Comparison of ENCODE assay signal across 20 mouse cellular contexts in genomic region chr13:118709912-118710311, GRCm38 (mm10). TPM values are rescaled to one million over a fixed set of nuclear protein-coding genes. Genes with fewer than 3 reads are reported as not detected.
DNase-seq lines count a peak whose midpoint lies in the region; ATAC-seq and TF ChIP-seq lines count a peak whose summit lies in the region.
"Had no signal": no experiment of that assay in that cellular context is flagged by ENCODE, and none has a peak within 500 bp of the region (broad histone marks: within the 10 kb centered on the region; RNA-seq: fewer than 3 reads in every experiment).

No protein-coding gene starts in this region.

- 62% methylated on average over 1 of the region's 1 CpGs for WGBS in intestine, embryonic 16.5 days

- H3K4me3 ChIP-seq in G1E (ENCODE audit: low read depth, low read length) (no peak overlapping the region), MEL (ENCODE audit: control insufficient read depth in 1 of 2, insufficient read depth in 1 of 2, low read depth in 2 of 2, low read length in 2 of 2) (no peak overlapping the region)
- H3K4me3 ChIP-seq in intestine, embryonic 16.5 days (ENCODE audit: low read length): no peak overlapping the region
- H3K4me3 ChIP-seq: embryonic facial prominence, embryonic 10.5 days; embryonic facial prominence, embryonic 12.5 days; forebrain, embryonic 13.5 days; forebrain, embryonic 15.5 days had no signal

- H3K36me3 ChIP-seq in G1E (replicated peaks) (no peaks in the 10 kb centered on the region), MEL (ENCODE audit: control insufficient read depth in 1 of 2, insufficient read depth in 2 of 2, low read length in 2 of 2) (peaks cover 0 to 5% of the 10 kb centered on the region in 2 experiments; a peak in 2 of 4 replicates)
- H3K36me3 ChIP-seq in intestine, embryonic 16.5 days (ENCODE audit: control insufficient read depth, insufficient read depth, low read length): no peaks in the 10 kb centered on the region
- H3K36me3 ChIP-seq: embryonic facial prominence, embryonic 10.5 days; embryonic facial prominence, embryonic 12.5 days; forebrain, embryonic 15.5 days had no signal

- H3K4me1 ChIP-seq in G1E (ENCODE audit: insufficient read depth, low read depth, low read length) (peaks cover 56% of the 10 kb centered on the region), MEL (ENCODE audit: control insufficient read depth in 1 of 2, insufficient read depth in 2 of 2, low read length in 2 of 2) (peaks cover 0 to 7% of the 10 kb centered on the region in 2 experiments; a peak in 2 of 4 replicates)
- peaks cover 6% of the 10 kb centered on the region for H3K4me1 ChIP-seq in intestine, embryonic 16.5 days (ENCODE audit: control insufficient read depth, insufficient read depth, low read length)

- TF ChIP-seq EP300 in MEL (IDR thresholded peaks at IDR 0.05; ENCODE audit: low read depth in 1 of 2, low read length in 2 of 2): peak in 1 of 2 experiments; percentile 62; a peak in 1 of 4 replicates

- ATAC-seq in G1E (ENCODE audit: extremely low read depth, insufficient number of reproducible peaks, low FRiP score, poor library complexity, severe bottlenecking): peak; percentile 91
- peak; percentile 70 for ATAC-seq in intestine, embryonic 16.5 days
- ATAC-seq: activated CD4-positive, CD25-positive, alpha-beta regulatory T cell, adult 4 months; forebrain, embryonic 13.5 days; forebrain, embryonic 15.5 days; forebrain, postnatal 0 days; Patski had no signal

- no peak overlapping the region for H3K4me2 ChIP-seq in intestine, embryonic 16.5 days (ENCODE audit: low read depth, low read length)
- H3K4me2 ChIP-seq: embryonic facial prominence, embryonic 12.5 days; forebrain, embryonic 13.5 days; forebrain, embryonic 15.5 days had no signal

- H3K27ac ChIP-seq in MEL (ENCODE audit: control insufficient read depth, low read depth, low read length): no peak overlapping the region
- no peak overlapping the region for H3K27ac ChIP-seq in intestine, embryonic 16.5 days (ENCODE audit: low read length)
- H3K27ac ChIP-seq: embryonic facial prominence, embryonic 10.5 days; embryonic facial prominence, embryonic 12.5 days; forebrain, embryonic 13.5 days; forebrain, embryonic 15.5 days had no signal

- H3K27me3 ChIP-seq in G1E (ENCODE audit: insufficient read depth, low read length) (peaks cover 7% of the 10 kb centered on the region), MEL (ENCODE audit: control insufficient read depth in 1 of 2, insufficient read depth in 2 of 2, low read length in 2 of 2) (no peaks in the 10 kb centered on the region)
- 0 out of 2 replicates have a peak, but pooled peaks cover 2% of the 10 kb centered on the region for H3K27me3 ChIP-seq in intestine, embryonic 16.5 days (replicated peaks; ENCODE audit: control insufficient read depth, insufficient read depth, low read length)
- H3K27me3 ChIP-seq: embryonic facial prominence, embryonic 12.5 days; Patski had no signal

- TF ChIP-seq CTCF in G1E (IDR thresholded peaks at IDR 0.05; ENCODE audit: low read depth, low read length): no peak
- TF ChIP-seq CTCF in MEL (IDR thresholded peaks at IDR 0.05 in 2 of 3, conservative IDR thresholded peaks at IDR 0.05 in 1 of 3; ENCODE audit: control insufficient read depth in 1 of 3, insufficient read depth in 1 of 3, low read depth in 2 of 3, low read length in 3 of 3, poor library complexity in 1 of 3, severe bottlenecking in 1 of 3): no peak

- H3K9ac ChIP-seq in MEL (ENCODE audit: control insufficient read depth, low read depth, low read length, poor library complexity, severe bottlenecking): no peak overlapping the region
- no peak overlapping the region for H3K9ac ChIP-seq in intestine, embryonic 16.5 days (ENCODE audit: low read depth, low read length)
- H3K9ac ChIP-seq: embryonic facial prominence, embryonic 12.5 days; forebrain, embryonic 13.5 days; forebrain, embryonic 15.5 days; forebrain, postnatal 0 days had no signal

- no peak for TF ChIP-seq POLR2A in MEL (IDR thresholded peaks at IDR 0.05; ENCODE audit: control insufficient read depth in 1 of 2, insufficient read depth in 1 of 2, low read depth in 1 of 2, low read length in 2 of 2, poor library complexity in 1 of 2)

- DNase-seq in G1E (ENCODE audit: low spot score): peak; percentile 19
- DNase-seq in MEL (ENCODE audit: low read depth, low spot score): no peak
- DNase-seq in spleen, postnatal 10 days (ENCODE audit: low spot score in 2 of 2): no peak
- DNase-seq in layer of hippocampus, postnatal 14 days (ENCODE audit: low spot score in 2 of 2): no peak
- DNase-seq: adrenal gland, adult 8-10 months; adrenal gland, postnatal 14 days; adrenal gland, postnatal 36 days; cerebellum, adult 11-12 months; cerebellum, adult 2 months; cerebellum, adult 9-10 months; cerebellum, postnatal 10 days; cerebellum, postnatal 25 days; forebrain, postnatal 0 days had no signal

- H3K9me3 ChIP-seq in G1E (replicated peaks): no peaks in the 10 kb centered on the region
- no peaks in the 10 kb centered on the region for H3K9me3 ChIP-seq in MEL (replicated peaks; ENCODE audit: insufficient read depth, low read length)
- no peaks in the 10 kb centered on the region for H3K9me3 ChIP-seq in intestine, embryonic 16.5 days (ENCODE audit: control insufficient read depth, low read length)
- H3K9me3 ChIP-seq: embryonic facial prominence, embryonic 10.5 days; embryonic facial prominence, embryonic 12.5 days; forebrain, embryonic 13.5 days; forebrain, embryonic 15.5 days had no signal

- TF ChIP-seq RAD21 in MEL (IDR thresholded peaks at IDR 0.05; ENCODE audit: low read depth, low read length): no peak

- no peaks in the 10 kb centered on the region for H3K79me2 ChIP-seq in MEL (ENCODE audit: control insufficient read depth, insufficient read depth, low read length, poor library complexity)

TF ChIP-seq in MEL, 35 proteins besides CTCF, POLR2A, EP300 and RAD21:
- no peak for TF ChIP-seq RCOR1 (IDR thresholded peaks at IDR 0.05; ENCODE audit: low read depth, low read length)
- no peak for TF ChIP-seq USF2 (IDR thresholded peaks at IDR 0.05; ENCODE audit: borderline replicate concordance in 1 of 2, insufficient read depth in 1 of 2, low read depth in 1 of 2, low read length in 2 of 2)
- peak; percentile 85 for TF ChIP-seq ZNF384 (IDR thresholded peaks at IDR 0.05; ENCODE audit: low read depth, low read length)
- no peak for TF ChIP-seq POLR2AphosphoS5 (IDR thresholded peaks at IDR 0.05; ENCODE audit: borderline replicate concordance, low read depth, low read length)
- TF ChIP-seq MYC (IDR thresholded peaks at IDR 0.05; ENCODE audit: low read depth, low read length): no peak
- no peak for TF ChIP-seq E2F4 (IDR thresholded peaks at IDR 0.05; ENCODE audit: borderline replicate concordance, low read depth, low read length)
- no peak for TF ChIP-seq MAFK (IDR thresholded peaks at IDR 0.05; ENCODE audit: borderline replicate concordance, low read depth, low read length)
- peak; percentile 66 for TF ChIP-seq GATA1 (IDR thresholded peaks at IDR 0.05; ENCODE audit: low read depth, low read length)
- TF ChIP-seq MAX (IDR thresholded peaks at IDR 0.05; ENCODE audit: low read length): no peak
- TF ChIP-seq TCF12 (IDR thresholded peaks at IDR 0.05; ENCODE audit: low read depth, low read length): peak; percentile 44; the same call in 1 of the 2 replicates
- TF ChIP-seq MYB (IDR thresholded peaks at IDR 0.05; ENCODE audit: low read depth, low read length): no peak
- no peak for TF ChIP-seq JUND (IDR thresholded peaks at IDR 0.05; ENCODE audit: low read depth, low read length)
- no peak for TF ChIP-seq ZKSCAN1 (IDR thresholded peaks at IDR 0.05; ENCODE audit: low read depth, low read length)

RNA-seq across cellular contexts. Expression of gene Fgf10, which starts 40.3 kb away (rescaled TPM):
- total RNA-seq in G1E (2014; fragmentation: Nextera tagmentation) (7.8 and 8.9 TPM in 2 replicates), G1E (2017) (0.33 and 0.64 TPM in 2 replicates), MEL (2012; rRNA removed) (not detected in 2 replicates)
- polyA plus RNA-seq in G1E (2012) (0.06 and 0.11 TPM in 2 replicates), MEL (2012; ENCODE audit: insufficient read depth in 1 of 2, insufficient read length in 2 of 2, low read depth in 1 of 2, low replicate concordance in 2 of 2, missing spikeins in 1 of 2) (not detected)
- 2.0 and 2.4 TPM in 2 replicates for polyA plus RNA-seq in intestine, embryonic 16.5 days (2015; fragmentation: Nextera tagmentation; extraction: Ambion mirVana)
- 10 to 100 TPM; 10.3 to 11.7 TPM for total RNA-seq in layer of hippocampus, postnatal 14 days (2021)
- polyA plus RNA-seq: activated CD4-positive, CD25-positive, alpha-beta regulatory T cell, adult 4 months had no signal
